Mouse (Mus musculus) left cerebral cortex, adult 11 months (tissue): ENCODE data around the gene Trabd.

Experiments
- DNase-seq: peaks from one replicate; pipeline ENCODE4 v3.0.0; 2022; ENCODE audit warnings: low spot score

Trabd gene

DNA sequence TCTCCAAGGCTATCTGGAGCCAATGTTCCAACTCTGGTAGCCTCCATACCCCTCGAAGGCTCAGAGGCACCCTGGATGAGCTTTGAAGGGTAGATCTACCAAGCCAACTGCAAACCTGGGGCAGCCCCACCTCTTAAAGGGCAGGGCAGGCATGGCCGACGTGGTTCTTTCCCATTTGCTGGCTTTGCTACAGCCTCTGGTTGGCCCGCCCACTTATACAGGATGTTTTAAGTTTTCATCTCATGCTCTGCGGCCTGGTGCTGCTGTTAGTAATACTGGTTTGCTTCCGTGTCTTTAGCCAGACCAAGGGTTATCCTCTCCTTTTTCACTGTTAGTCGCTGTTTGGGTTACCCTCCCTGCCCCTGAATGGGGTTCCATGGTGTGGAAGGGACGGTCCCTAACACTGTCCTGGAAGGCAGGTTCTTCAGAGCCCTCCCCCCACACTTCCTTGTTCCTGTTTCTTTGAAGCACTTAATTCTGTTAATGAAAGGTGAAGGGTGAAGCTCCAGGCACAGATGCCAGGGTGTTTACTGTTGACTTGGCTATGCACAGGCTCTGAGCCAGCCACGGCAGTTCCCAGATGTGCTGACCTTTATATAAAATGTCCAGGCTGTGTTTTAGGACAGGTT lies 3.4 kb downstream of the Trabd start:
- DNase-seq: no peak

DNA sequence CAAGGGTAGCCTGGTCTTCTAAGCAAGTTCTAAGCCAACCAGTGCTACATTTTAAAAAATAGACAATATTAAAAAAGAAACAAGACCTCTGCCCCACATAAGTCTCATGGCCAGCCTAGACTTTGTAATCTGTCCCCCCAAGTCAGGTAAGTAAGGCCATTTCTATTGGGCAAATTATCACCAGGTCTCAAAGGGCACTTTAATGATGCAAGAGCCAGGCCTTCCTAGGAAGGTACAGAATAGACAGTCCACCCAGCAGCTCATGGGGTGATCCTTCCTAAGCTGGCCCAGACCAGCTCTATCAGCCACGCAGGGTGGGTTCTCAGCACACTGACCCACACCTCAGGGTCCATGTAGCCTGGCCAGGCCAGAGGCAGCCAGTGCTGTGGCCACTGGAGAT lies 9.0 kb downstream of the Trabd start:
- no peak for DNase-seq

DNA sequence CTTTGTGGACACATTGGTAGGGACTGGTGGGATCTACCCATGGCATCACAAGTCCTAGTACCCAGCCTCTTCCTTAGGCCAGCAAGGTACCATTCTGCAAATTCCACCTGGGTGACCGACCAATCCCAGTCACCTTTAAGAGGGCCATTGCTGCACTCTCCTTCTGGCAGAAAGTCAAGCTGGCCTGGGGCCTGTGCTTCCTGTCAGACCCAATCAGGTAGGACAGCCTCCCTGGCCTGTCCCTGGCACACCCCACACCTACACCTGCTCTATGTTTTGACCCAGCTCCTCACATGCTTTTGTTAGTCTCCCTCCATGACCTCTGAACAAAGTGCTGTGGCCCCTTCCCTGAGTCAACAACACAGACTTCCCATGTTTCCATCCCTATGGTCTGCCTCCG lies 9.9 kb downstream of the Trabd start:
- no peak for DNase-seq

DNA sequence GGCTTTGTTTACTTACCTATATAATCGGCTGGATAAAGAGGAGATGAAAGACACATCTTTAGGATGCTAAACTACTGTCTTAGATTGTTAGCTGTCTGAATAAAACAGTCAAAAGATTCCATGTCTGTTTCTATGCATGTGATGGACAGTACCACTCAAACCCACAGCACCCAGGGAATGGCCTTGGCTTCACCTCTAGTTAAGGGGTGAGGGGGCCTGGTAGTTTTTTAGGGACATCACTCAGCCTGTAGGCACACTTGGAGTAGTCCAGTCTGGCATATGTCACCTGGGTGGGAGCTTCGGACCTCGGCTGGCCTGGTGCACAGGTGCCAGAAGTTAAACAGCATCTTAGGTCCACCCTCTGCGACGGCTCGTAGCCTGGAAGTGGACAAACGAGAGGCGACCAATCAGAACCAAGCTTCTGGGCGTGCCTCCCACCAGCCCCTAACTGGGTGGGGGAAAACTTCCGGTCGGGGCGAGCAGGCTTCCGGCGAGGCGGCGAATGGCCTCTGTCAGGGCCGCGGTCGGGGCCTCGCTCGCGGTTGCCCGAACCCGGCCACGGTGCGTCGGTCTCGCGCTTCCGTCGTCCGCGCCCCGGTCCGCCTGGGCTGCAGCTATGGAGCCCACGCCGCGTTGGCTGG lies 13.8 kb downstream of the Trabd start, which contains the start of gene Selenoo:
Selenoo (plus strand) TSS at position 478 of the 641 bp plus-strand sequence.
- peak; percentile 78 for DNase-seq

DNA sequence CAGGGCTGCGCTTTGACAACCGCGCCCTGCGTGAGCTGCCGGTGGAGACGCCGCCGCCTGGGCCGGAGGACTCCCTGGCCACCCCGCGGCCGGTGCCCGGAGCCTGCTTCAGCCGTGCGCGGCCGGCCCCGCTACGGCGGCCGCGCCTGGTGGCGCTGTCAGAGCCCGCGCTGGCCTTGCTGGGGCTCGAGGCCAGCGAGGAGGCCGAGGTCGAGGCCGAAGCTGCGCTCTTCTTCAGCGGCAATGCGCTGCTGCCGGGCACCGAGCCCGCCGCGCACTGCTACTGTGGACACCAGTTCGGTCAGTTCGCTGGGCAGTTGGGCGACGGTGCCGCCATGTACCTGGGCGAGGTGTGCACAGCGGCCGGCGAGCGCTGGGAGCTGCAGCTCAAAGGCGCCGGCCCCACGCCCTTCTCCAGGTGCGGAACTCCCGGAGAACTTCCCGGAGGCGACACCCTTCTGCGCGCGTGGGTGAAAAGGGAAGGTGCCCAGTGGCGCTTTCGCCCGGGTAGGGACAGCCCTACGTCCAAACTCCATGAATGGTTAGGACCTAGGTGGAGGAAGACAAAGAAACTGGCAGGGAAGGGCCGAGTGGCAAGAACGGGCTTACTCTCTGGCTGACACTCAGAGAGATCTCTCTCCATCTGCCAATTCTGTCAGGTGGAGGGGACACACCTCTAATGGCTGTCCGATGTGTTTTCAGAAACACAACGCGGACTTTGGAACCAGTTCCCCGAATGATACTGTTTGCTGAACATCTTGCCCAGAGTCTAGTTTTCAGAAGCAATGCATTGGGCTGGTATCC lies 14.5 kb downstream of the Trabd start:
- no peak for DNase-seq

DNA sequence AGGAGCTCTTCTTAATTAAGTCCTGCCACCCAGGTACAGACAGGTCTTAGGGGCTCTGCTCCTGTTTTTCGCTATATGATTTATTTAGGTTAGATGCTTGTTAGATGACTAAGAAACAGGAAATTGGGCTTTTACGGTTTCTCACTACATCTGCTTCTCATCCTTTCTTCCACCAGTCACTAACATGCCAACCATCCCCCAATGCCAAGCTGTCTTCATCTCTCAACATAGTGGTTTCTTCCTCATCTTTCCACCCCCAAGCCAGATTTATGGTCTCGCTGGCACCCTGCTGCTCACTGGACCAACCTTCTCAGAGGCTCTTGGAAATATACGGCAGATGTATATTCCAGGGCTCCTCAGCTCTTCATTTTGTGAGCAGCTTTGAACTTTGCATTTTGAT lies 15.7 kb downstream of the Trabd start:
- DNase-seq: no peak

DNA sequence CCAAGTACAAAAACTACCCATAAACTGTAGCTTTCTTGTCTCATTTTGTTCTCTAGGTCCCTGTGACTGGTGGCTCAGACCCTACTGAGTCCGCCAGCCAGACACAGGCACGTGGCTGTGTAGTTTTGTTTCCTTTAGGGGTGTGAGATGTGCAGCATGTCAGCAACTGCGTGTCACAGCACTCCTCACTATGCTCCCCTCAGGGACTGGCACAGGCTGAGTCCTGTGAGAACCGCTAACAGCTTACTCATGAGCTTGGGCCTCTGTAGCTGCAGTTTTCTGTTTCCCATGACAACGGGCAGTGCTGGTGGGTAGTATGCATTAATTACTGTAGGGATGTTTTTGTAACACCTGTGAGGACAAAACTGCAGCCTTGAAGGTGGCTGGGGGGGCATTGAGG lies 17.3 kb downstream of the Trabd start:
- DNase-seq: no peak

DNA sequence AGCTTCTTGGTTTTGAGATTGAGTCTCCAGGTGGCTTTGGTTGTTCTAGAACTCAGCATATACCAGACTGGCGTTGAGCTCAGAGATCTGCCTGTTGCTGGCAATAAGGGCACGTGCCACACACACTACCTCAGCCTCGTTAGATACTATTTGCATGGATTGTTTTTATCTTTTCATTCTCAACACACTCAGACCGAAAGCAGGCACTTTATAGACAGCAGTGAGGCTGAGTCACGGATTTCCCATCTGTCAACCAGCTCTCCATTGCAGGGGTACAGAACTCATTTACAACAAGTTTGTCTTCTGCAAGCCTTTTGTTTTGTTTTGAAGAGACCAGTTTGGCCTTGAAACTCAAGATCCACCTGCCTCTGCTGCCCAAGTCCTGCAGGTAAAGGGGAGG lies 22.5 kb downstream of the Trabd start:
- no peak for DNase-seq

DNA sequence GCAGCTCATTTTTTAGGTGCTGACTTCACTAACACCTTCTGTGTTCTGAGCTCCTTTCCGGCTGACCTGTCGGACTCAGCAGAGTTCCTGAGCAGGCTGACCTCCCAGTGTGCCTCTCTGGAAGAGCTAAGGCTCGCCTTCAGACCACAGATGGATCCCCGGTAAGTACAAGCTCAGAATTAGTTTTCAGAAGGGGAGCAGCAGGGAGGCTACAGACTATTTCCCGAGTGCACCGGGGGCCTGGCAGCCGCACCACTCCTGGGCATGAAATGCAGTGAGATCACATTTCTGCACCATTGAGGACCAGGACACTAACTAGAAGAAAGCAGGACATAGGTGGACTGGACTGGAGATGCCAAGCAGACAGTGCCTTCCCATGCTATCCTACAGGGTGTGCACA lies 23.7 kb downstream of the Trabd start:
- no peak for DNase-seq

DNA sequence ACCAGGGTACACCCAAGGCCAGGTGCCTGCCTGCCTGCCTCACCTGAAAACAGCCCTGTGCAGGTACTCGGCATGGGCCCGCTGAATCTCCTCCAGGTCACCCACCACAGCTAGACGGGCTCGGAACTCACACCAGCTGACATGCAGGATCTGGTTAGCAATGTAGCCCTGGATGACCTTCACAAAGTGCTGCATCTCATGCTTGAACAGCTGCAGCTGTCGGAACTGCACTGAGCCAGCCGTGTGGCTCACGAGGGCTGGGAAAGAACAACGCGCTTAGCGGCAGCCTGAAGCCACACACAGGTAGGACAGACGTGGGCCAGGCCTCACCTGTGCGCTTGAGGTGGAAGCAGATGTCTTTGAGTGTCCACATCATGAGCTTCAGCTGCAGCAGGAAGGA lies 25.9 kb downstream of the Trabd start:
- no peak for DNase-seq

DNA sequence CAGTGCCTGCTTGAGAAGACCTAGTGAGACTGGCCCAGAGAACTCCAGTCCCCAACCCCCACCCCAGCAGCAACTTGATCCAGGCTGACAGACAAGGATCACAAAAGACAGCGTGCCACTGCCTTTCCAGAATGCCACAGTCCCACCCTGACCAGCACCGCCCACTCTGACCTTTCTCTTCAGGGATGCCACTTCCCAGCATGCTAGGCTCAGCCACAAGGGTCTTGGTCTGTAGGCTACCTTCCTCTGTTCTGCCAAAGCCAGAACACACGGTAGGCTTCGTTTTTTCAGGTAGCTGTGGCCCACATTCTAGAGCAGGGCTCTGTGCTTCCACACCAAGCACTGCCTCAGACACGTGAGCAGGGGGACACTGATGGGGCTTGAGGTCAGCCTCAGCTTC lies 27.7 kb downstream of the Trabd start:
- no peak for DNase-seq

DNA sequence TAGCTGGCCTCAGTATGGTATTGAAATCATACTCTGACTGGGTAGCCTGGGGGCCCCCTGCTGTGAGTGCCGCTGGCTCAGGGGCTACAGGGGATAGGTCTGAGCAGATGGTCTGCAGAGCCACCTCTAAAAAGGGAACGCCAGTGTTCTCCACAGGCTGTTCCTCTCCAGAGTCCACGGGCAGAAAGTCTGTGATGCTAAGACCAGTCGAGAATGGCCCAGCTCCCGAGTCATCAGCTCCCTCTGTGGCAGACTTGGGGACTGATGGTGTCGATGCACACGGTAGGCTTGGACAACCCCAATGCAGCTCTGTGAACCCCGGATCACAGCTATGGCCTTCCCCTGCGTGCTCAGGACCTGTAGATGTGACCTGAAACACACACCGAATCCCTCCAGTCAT lies 29.0 kb downstream of the Trabd start:
- no peak for DNase-seq

DNA sequence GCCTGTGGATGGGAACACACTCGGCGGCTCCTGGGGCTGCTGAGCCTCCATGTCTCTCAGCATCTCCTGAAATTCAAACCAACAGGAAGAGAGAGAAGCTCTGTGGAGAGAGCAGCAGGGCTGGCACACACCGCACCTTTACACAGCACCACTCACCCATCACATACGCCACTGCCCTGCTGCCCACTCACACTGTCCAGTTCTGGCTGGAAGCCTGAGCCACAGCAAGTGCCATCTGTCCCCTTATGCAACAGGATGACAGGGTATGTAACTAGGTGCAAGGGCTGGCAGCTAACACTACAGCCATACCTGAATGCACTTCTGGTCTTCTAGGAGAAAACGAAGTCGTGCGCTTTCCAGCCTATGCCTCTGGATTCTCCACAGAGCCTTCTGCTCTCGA lies 29.5 kb downstream of the Trabd start:
- no peak for DNase-seq

DNA sequence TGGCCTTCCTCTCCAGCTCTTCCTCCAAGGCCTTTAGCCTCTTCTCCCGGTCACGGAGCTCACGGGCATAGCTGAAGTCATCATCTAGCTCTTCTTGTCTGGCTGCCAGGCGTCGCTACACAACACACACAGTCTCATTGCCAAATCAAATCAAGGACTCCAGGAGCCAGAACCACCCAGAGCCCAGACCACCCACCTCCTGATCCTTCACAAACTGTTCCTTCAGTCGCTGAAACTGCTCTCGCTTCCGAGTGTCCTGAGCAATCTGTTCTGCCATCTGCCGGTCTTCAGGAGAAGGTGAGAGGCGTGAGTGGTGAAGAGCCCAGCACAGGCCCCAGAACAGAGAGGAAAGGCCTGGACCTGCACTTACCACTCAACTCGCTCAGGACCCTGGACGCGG lies 31.1 kb downstream of the Trabd start:
- DNase-seq: no peak

DNA sequence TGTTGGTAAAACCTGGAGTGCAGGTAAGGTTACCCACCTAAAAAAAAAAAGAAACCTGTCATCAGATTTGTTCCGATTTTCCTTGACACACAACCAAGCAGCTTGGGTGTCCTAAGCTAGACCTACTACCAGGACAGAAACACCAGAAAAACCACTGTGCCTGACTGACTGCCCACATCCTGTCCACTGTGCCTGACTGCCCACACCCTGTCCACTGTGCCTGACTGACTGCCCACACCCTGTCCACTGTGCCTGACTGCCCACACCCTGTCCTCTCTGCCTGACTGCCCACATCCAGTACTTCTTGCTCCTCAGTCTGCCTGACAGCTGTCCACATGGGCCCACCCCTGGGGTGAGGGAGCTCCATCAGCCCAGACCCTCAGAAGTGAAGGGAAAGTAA lies 32.1 kb downstream of the Trabd start:
- no peak for DNase-seq

DNA sequence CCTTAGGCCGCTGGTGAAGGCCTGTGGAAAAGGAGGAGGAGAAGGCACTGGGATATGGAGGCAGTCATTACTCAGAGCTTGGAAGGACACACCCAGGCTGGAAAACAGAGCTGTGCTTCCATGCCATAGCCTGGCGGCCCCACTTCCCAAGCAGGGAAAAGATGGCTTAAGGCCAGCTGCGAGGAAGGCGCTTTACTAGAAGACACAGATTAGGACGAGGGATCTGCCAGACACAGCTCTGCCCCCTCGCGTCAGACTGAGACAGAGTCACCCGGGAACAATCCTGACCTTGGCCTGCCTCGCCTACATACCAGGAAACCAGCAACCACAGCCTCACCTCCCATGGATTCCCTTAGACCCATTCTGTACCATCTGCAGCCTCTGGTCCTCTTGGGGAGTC lies 35.2 kb downstream of the Trabd start:
- DNase-seq: no peak

DNA sequence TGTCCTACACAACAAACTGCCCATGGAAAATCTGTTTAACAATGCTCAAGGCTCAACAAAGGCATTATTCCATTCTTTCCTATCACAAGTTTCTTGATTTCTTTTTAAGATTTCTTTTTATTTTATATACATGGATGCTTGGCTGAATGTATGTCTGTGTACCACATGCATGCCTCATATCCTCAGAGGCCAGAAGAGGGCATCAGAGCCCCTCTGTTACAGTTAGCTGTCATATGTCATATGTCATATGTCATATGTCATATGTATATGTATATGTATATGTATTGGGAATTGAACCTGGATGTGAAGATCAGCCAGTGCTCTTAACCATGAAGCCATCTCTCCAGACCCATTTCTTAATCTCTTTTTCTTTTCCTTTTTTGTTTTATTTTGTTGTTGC lies 43.1 kb downstream of the Trabd start:
- no peak for DNase-seq

DNA sequence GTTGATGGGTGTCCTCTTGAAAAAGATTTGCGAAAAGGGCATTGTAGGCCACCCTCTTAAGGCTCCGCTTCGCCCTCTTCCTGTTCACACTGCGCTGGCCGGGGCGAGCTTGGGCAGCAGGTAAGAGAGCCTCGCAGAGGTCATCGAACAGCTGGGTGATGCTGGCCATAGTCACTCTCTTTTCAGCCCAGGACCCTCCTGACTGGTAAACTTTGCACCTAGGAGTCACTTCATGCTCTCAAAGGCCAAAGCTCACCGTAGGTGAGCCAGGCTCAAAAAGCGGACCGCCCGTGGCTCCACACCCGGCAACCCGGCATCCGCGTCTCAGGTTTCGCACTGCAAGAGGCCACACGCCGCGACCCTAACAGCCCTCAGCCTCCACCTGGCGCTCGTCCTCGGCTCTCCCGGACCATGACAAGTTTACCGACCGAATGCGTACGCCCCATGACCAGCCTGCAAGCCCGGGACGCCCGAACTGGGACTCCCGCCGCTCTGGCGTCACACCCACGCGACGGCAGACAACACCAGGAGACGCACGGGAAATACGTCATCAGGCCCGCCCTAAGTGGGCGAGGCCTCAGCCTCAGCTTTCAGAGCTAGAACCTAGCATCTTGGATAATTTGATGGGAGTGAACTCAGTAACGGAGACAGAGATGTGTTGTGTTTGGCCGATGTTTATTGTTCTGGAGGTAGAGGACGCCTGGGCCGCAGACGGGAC lies 47.9 kb downstream of the Trabd start, which contains the start of gene Tubgcp6:
Tubgcp6 (minus strand) TSS at position 464 of the 718 bp plus-strand sequence.
- peak; percentile 93 for DNase-seq

DNA sequence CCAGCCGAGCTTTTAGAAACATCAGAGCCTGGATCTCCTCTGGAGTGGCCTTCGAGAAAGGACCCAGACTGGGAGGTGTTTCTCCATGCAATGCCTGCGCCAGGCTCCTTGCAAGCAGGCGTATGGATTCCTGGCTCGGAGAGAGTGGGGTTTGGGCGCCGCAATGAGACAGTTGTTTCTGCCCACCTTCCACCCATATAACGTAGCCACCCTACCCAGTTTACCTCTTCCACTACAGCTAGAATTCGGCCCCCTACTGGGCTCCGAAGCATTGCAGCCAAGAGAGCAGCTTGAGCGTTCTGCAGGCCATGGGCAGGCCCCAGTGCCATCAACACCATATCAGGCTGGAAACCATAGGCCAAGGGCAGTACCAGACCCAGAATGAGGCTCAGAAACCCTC lies 48.7 kb downstream of the Trabd start:
- DNase-seq: no peak

DNA sequence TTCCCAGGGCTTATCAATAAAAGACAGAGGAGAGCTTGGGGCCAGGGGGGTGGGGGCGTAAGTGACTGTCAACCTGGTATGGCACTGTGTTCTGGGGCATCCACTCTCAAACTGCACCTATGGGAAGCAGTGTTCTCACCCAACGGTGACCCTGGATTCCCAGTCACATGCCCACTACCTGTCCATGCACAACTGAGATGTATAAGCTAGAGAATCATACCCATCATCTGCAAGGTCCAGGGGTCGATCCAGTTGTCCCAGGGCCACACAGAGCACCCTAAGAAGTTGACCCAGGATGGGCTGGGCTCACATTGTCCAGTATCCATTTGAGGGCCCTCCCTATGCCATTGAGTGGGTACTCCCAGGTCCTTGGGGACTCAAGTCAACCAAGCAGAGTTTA lies 49.4 kb downstream of the Trabd start:
- DNase-seq: no peak

DNA sequence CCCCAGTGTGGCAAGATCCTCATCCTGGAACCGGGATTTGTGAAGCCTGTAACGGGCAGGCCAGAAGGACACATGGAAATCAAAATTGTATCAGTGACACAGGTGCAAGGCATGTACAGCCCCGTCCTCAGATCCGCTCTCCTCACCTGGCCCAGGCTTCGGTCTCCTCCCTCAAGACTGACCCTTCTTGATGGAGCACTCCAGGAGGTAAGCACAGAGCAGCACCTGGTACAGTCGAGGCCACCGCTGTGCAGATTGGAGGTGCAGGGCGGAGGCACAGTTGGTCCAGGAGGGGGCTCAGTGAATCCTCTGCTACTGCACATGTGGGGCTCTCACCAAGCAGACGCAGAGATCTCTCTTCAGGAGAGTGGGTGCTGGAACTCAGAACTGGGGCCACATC lies 50.4 kb downstream of the Trabd start:
- no peak for DNase-seq

DNA sequence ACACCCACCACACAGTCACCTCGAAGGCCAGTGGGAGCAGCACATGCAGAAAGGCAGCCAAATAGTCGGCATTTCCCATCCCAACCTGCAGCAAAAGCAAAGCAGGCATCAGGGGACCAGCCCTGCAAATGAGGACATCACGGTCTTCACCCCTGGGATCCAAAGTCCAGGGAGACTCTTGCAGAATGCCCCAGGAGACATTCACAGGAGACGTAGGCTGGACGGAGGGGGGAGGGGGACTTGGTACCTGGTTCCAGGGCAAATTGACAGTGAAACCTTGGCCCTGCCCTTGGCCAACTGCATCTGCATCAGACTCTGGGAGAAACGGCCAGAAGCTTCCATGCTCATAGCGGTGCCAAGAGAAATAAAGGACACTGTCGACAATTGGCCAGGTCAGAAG lies 51.7 kb downstream of the Trabd start:
- no peak for DNase-seq
